Mouse (Mus musculus): Measurements from ENCODE around the gene Pax9. TPM values are rescaled to one million over a fixed set of nuclear protein-coding genes. Genes with fewer than 3 reads are reported as not detected.

Gene Pax9
- polyA plus RNA-seq, 1 experiment: 0.05 TPM

- TF ChIP-seq POLR2A (IDR thresholded peaks at IDR 0.05; ENCODE audit: borderline replicate concordance, extremely low read depth, insufficient read depth, insufficient read length, poor library complexity, severe bottlenecking) (no peak), CTCF (IDR thresholded peaks at IDR 0.05; ENCODE audit: borderline replicate concordance, extremely low read depth, insufficient read depth, insufficient read length) (no peak)
- DNase-seq (ENCODE audit: low read depth): peak; percentile 30
Observed at GRCm38 (mm10) chr12:56698191-56698980, 6.8 kb downstream of the Pax9 start.

GRCm38 (mm10) chr12:56699351-56699750 is 7.8 kb downstream of the Pax9 start:
- TF ChIP-seq POLR2A (IDR thresholded peaks at IDR 0.05; ENCODE audit: borderline replicate concordance, extremely low read depth, insufficient read depth, insufficient read length, poor library complexity, severe bottlenecking) (no peak), CTCF (IDR thresholded peaks at IDR 0.05; ENCODE audit: borderline replicate concordance, extremely low read depth, insufficient read depth, insufficient read length) (no peak)
- DNase-seq (ENCODE audit: low read depth): peak; percentile 31

- DNase-seq (ENCODE audit: low read depth): peak; percentile 28
- TF ChIP-seq POLR2A (IDR thresholded peaks at IDR 0.05; ENCODE audit: borderline replicate concordance, extremely low read depth, insufficient read depth, insufficient read length, poor library complexity, severe bottlenecking) (no peak), CTCF (IDR thresholded peaks at IDR 0.05; ENCODE audit: borderline replicate concordance, extremely low read depth, insufficient read depth, insufficient read length) (no peak)
Observed at GRCm38 (mm10) chr12:56699915-56700900, 8.6 kb downstream of the Pax9 start.

- TF ChIP-seq POLR2A (IDR thresholded peaks at IDR 0.05; ENCODE audit: borderline replicate concordance, extremely low read depth, insufficient read depth, insufficient read length, poor library complexity, severe bottlenecking): no peak
- no peak for TF ChIP-seq CTCF (IDR thresholded peaks at IDR 0.05; ENCODE audit: borderline replicate concordance, extremely low read depth, insufficient read depth, insufficient read length)
- peak; percentile 50 for DNase-seq (ENCODE audit: low read depth)
Observed at GRCm38 (mm10) chr12:56701004-56701403, 9.4 kb downstream of the Pax9 start.

- DNase-seq (ENCODE audit: low read depth): no peak
Observed at GRCm38 (mm10) chr12:56717971-56718706, 26.6 kb downstream of the Pax9 start.

GRCm38 (mm10) chr12:56718707-56719051 is 27.1 kb downstream of the Pax9 start:
- no peak for DNase-seq (ENCODE audit: low read depth)
- no peak for TF ChIP-seq POLR2A (IDR thresholded peaks at IDR 0.05; ENCODE audit: borderline replicate concordance, extremely low read depth, insufficient read depth, insufficient read length, poor library complexity, severe bottlenecking)
- no peak for TF ChIP-seq CTCF (IDR thresholded peaks at IDR 0.05; ENCODE audit: borderline replicate concordance, extremely low read depth, insufficient read depth, insufficient read length)

More at GRCm38 (mm10) chr12:56717971-56718706, 26.6 kb downstream of the Pax9 start:
- TF ChIP-seq POLR2A (IDR thresholded peaks at IDR 0.05; ENCODE audit: borderline replicate concordance, extremely low read depth, insufficient read depth, insufficient read length, poor library complexity, severe bottlenecking) (no peak), CTCF (IDR thresholded peaks at IDR 0.05; ENCODE audit: borderline replicate concordance, extremely low read depth, insufficient read depth, insufficient read length) (no peak)

GRCm38 (mm10) chr12:56727631-56728030 is 36.1 kb downstream of the Pax9 start:
- no peak for DNase-seq (ENCODE audit: low read depth)
- TF ChIP-seq CTCF (IDR thresholded peaks at IDR 0.05; ENCODE audit: borderline replicate concordance, extremely low read depth, insufficient read depth, insufficient read length) (no peak), POLR2A (IDR thresholded peaks at IDR 0.05; ENCODE audit: borderline replicate concordance, extremely low read depth, insufficient read depth, insufficient read length, poor library complexity, severe bottlenecking) (no peak)

- TF ChIP-seq CTCF (IDR thresholded peaks at IDR 0.05; ENCODE audit: borderline replicate concordance, extremely low read depth, insufficient read depth, insufficient read length) (no peak), POLR2A (IDR thresholded peaks at IDR 0.05; ENCODE audit: borderline replicate concordance, extremely low read depth, insufficient read depth, insufficient read length, poor library complexity, severe bottlenecking) (no peak)
- no peak for DNase-seq (ENCODE audit: low read depth)
Observed at GRCm38 (mm10) chr12:56737104-56737503, 45.5 kb downstream of the Pax9 start.

Other genes starting within 250 kb of the Pax9 start
- gene Nkx2-1, start 154.9 kb upstream of the Pax9 start, polyA plus RNA-seq (2012; rRNA removed): 29.4 and 75.7 TPM in 2 replicates
- 0.26 and 0.29 TPM in 2 replicates for gene Nkx2-9, start 78.5 kb upstream of the Pax9 start, polyA plus RNA-seq (2012; rRNA removed)

Data from brain, embryonic 14.5 days (tissue).